Mouse (Mus musculus): Measurements from ENCODE around the gene Ptgis. TPM values are rescaled to one million over a fixed set of nuclear protein-coding genes. Genes with fewer than 3 reads are reported as not detected.
"Not testable (repeated sequence)": the region's sequence is repeated elsewhere in the genome, so short reads cannot be mapped to it uniquely, and the experiment has no call there.

Ptgis gene
- polyA plus RNA-seq, 1 experiment = not detected

DNA sequence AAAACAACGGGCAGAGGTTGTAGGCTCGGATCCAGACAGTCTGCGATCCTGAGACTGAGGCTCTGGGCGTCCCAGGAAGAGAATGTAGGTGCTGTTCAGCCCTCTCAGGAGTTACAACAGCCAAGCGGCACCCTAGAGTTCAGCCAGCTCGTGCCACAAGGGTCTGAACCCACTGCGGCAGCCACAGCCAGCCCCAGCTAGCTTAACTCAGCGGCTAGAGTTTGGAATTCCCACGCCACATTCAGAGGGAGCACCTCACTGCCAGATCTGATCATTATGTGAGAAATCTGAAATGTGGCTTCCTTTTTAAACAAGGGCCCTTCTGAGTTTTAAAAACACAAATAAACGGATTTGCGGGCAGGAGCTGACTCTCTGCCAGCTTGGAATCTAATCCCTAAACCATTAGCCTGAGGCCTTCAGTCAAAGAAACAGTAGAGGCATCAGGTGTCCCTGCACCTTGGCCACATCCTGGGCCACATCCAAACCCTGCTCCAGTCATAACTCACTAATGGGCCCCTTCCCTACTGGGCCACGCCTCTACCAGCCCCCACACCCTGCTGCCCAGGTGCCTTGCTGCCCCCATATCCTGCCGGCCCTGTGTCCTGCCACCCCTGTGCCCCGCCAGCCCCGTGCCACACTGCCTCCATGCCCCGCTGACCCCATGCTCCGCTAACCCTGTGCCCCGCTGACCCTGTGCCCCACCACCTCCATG, 34.3 kb downstream of the Ptgis start:
- Histone ChIP-seq H3K36me3 (replicated peaks; ENCODE audit: low read length) (no peaks in the 10 kb centered on the region), H3K4me1 (no peaks in the 10 kb centered on the region), H3K9me3 (no peaks in the 10 kb centered on the region), H3K27me3 (replicated peaks) (peaks cover 78% of the 10 kb centered on the region), H3K4me3 (replicated peaks) (no peak overlapping the region)
- TF ChIP-seq GATA1 (IDR thresholded peaks at IDR 0.05; ENCODE audit: borderline replicate concordance, low read length) (no peak), FLI1 (IDR thresholded peaks at IDR 0.05; ENCODE audit: low read length) (no peak)

DNA sequence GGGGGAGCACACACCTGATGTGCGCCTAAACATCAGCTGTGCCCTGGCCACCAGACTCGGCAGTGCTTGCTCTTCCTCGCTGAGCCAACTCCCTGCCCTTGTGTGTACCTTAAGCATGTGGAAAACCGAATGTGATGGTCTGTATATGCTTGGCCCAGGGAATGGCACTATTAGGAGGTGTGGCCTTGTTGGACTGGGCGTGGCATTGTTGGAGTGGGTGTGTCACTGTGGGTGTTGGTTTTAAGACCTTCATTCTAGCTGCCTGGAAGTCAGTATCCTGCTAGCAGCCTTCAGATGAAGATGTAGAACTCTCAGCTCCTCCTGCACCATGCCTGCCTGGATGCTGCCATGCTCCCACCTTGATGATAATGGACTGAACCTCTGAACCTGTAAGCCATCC, 35.7 kb downstream of the Ptgis start:
- H3K4me1 ChIP-seq; H3K9me3 ChIP-seq; H3K36me3 ChIP-seq (replicated peaks; ENCODE audit: low read length); H3K4me3 ChIP-seq (replicated peaks): not testable (repeated sequence)
- peaks cover 79% of the 10 kb centered on the region for H3K27me3 ChIP-seq (replicated peaks)

DNA sequence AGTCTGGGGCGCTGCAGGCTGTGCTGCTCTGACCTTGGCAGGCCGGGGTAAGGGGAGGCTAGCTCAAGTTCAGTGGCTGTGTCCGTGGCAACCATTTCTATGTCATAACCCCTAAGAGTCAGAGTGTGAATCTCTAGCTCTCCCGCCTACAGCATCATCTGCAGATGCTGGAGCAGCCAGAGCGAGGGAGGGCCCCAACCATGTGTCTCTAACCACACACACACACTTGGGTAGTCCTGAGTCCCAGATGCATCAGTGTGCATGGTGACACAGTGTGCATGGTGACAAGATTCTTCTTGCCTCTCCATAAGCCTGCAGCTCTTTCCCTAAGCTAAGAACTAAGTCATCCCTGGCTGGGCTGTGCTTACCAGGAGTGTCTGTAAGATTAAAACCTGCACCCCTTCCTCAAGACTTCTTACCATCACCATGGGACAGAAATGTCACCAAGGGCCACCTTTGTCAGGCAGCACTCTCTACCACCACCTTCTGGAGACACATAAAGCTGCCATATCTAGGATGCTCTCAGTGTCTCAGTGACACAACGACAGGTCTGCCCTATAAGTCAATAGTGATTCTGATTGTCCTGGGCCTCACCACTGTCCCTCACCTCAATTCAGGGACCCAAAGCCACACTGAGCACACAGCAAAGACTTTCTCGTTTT, 36.8 kb downstream of the Ptgis start:
- H3K4me3 ChIP-seq (replicated peaks) = no peak overlapping the region
- H3K27me3 ChIP-seq (replicated peaks) = peaks cover 83% of the 10 kb centered on the region
- no peaks in the 10 kb centered on the region for H3K4me1 ChIP-seq
- H3K9me3 ChIP-seq = no peaks in the 10 kb centered on the region
- no peaks in the 10 kb centered on the region for H3K36me3 ChIP-seq (replicated peaks; ENCODE audit: low read length)
- TF ChIP-seq GATA1 (IDR thresholded peaks at IDR 0.05; ENCODE audit: borderline replicate concordance, low read length) (no peak), FLI1 (IDR thresholded peaks at IDR 0.05; ENCODE audit: low read length) (no peak)

DNA sequence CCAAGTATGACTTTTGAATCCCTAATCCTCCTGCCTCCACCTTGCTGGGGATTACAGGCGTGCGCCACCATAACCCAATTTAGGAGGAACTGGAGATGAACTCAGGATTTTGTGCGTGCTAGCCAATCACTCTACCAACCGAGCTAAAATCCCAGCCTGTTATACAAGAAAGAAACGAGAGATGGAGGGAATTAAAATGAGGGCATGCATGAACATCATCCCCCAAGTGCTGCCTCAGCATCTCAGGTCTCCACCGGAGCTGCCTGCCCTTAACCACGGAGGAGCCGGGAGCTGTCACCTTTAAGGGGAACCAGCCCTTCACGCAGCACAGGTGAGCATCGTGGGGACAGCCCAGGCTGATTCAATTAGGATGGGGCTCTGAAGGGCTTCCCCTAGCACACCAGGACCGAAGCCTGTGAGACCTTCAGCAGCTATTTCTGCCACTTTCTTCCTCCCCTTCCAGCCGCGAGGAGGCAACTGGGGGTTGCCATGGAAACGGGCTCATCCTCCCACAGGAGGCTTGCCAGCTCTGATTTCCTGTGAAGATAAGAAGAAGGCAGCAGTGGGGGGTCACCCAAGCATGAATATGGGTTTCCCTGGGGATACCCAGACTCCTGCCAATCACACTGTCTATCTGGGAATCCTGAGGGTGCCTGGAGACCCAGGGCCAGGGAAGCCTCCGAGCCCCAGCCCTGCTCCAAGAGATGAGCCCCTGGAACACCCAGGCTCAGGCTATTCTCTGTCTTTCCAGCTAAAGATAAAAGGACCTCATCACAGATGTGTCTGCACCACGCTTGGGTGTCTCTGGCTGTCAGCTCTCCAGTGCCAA, 38.7 kb downstream of the Ptgis start:
- Histone ChIP-seq H3K4me3 (replicated peaks) (no peak overlapping the region), H3K4me1 (no peaks in the 10 kb centered on the region), H3K9me3 (no peaks in the 10 kb centered on the region), H3K36me3 (replicated peaks; ENCODE audit: low read length) (no peaks in the 10 kb centered on the region), H3K27me3 (replicated peaks) (peaks cover 74% of the 10 kb centered on the region)
- TF ChIP-seq FLI1 (IDR thresholded peaks at IDR 0.05; ENCODE audit: low read length) (no peak), GATA1 (IDR thresholded peaks at IDR 0.05; ENCODE audit: borderline replicate concordance, low read length) (no peak)

DNA sequence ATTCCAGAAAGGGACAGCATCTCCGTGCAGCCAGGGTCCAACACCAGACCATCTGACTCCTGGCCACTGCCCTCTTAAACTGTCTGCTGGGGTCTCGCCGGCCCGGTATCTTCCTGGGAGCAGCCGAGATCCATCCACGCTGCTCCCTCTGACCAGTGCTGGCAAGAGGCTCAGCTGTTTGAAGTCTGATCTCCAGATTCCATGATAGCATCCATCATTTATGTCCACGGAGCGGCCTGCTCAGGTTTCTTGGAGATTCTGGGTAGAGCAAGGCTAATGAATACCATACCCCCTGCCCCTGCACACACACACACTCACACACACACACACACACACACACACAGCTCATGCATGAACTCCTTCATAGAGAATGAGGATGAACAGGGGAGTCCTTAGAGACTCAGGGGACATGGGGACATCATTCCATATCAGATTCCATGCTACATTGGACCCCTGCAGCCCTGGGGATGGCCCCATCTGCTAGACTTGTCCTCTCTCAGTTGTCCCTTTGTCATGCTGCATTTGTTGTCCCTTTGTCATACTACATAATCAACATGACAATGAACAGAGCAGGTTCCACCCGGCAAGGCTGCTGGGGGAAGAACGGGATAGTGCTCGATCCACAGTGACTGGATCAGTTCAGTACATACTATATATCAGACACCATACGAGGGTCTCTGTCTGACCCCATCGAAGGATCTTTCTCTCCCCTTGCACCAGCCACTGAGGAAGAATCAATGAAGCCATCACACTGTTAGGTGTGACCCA, 41.6 kb downstream of the Ptgis start:
- H3K27me3 ChIP-seq (replicated peaks) = peaks cover 72% of the 10 kb centered on the region
- H3K4me1 ChIP-seq = no peaks in the 10 kb centered on the region
- H3K4me3 ChIP-seq (replicated peaks) = no peak overlapping the region
- TF ChIP-seq GATA1 (IDR thresholded peaks at IDR 0.05; ENCODE audit: borderline replicate concordance, low read length) (no peak), FLI1 (IDR thresholded peaks at IDR 0.05; ENCODE audit: low read length) (no peak)
- no peaks in the 10 kb centered on the region for H3K9me3 ChIP-seq
- no peaks in the 10 kb centered on the region for H3K36me3 ChIP-seq (replicated peaks; ENCODE audit: low read length)

DNA sequence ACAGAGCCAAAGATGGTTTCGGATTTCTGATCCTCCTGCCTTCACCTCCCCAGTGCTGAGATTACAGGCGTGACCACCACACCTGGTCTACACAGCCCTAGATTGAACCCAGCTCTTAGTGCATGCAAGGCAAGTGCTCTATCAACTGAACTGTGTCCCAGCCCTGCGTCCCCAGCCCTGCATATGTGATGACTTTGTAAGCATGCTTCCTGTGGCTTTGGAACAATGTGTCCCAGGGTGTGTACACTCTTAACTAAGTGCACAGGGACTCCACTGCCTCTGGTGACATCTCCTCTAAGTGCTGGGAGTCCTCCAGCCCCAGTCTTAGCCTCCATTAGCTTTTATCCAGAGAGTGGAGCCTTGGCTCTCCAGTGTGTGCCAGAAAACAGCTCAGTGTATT, 47.0 kb downstream of the Ptgis start:
- H3K9me3 ChIP-seq = peaks cover 4% of the 10 kb centered on the region; the same call in 1 of the 2 replicates
- TF ChIP-seq FLI1 (IDR thresholded peaks at IDR 0.05; ENCODE audit: low read length) (no peak), GATA1 (IDR thresholded peaks at IDR 0.05; ENCODE audit: borderline replicate concordance, low read length) (no peak)
- H3K36me3 ChIP-seq (replicated peaks; ENCODE audit: low read length) = no peaks in the 10 kb centered on the region
- H3K4me3 ChIP-seq (replicated peaks) = peak overlapping the region; percentile 19
- peaks cover 73% of the 10 kb centered on the region for H3K27me3 ChIP-seq (replicated peaks)
- H3K4me1 ChIP-seq = peaks cover 15% of the 10 kb centered on the region

DNA sequence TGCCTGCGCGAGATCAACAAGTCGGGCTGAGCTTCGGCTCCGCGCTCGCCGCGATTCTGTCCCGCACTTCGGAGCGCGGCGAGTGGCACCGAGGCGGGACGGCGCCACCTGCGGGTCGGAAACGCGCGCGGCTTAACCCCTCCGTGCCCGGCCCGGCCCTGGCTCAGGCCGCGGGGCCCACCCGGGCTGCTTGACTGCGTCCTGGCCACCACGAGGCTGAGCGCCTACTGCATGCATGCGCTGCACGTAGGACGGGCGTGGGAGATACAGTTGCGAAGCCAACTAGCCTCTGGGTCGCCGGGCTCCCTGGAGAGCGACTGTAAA, 50.4 kb downstream of the Ptgis start, which contains the start of gene Kcnb1:
Gene Kcnb1 (minus strand): TSS at position 80 of the 324 bp plus-strand sequence.
- peaks cover 8% of the 10 kb centered on the region for H3K9me3 ChIP-seq
- peak within 1 kb of the TSS; percentile 92 for H3K4me3 ChIP-seq (replicated peaks)
- H3K36me3 ChIP-seq (replicated peaks; ENCODE audit: low read length) = no peaks in the 10 kb centered on the region
- peaks cover 17% of the 10 kb centered on the region for H3K4me1 ChIP-seq
- TF ChIP-seq FLI1 (IDR thresholded peaks at IDR 0.05; ENCODE audit: low read length) = no peak
- TF ChIP-seq GATA1 (IDR thresholded peaks at IDR 0.05; ENCODE audit: borderline replicate concordance, low read length) = no peak
- peaks cover 89% of the 10 kb centered on the region for H3K27me3 ChIP-seq (replicated peaks)

DNA sequence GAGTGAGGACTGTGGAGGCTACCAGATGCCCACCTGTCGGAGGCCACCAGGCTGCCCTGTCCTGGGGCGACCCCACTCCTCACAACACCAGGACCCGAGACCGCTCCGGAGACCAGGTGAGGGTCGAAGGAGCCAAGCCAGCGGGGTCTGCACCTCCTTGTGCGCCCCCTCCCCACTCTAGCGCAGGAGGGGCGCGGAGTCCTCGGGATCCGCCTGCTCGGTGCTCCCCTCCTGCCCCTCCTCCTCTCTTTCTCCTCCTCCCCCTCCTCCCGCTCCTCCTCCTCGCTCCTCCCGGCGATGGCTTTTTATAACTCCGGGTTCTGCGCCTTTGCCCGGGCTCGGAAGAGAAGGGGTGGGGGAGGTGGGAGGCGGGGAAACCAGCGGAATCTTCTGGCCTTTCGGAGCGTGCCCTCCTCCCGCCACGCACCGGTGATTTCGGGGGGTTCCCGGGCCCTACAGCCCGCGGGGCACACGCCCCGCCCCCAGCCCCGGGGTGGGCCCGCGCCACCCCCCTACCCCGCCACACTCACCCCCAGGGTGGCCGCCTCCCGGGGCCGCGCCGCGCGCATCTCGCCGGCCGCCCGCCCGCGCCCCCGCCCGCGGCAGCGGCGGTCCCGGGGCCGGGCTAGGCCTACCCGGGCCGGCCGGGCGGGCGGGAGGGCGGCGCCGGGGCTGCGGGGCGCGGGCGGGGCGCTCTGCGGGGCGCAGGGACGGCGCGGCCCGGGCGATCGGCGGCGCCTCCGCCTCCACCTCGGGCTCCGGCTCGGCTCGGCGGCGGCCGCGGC, 50.9 kb downstream of the Ptgis start:
- TF ChIP-seq FLI1 (IDR thresholded peaks at IDR 0.05; ENCODE audit: low read length) (no peak), GATA1 (IDR thresholded peaks at IDR 0.05; ENCODE audit: borderline replicate concordance, low read length) (no peak)
- peaks cover 8% of the 10 kb centered on the region for H3K9me3 ChIP-seq
- peak overlapping the region; percentile 92 for H3K4me3 ChIP-seq (replicated peaks)
- no peaks in the 10 kb centered on the region for H3K36me3 ChIP-seq (replicated peaks; ENCODE audit: low read length)
- peaks cover 89% of the 10 kb centered on the region for H3K27me3 ChIP-seq (replicated peaks)
- peaks cover 17% of the 10 kb centered on the region for H3K4me1 ChIP-seq

All from megakaryocyte, embryonic 14.5 days (primary cell).